Mouse (Mus musculus) cerebellum, postnatal 4 days (tissue): ENCODE measurements around the gene Myo10.

Experiments used
- DNase-seq, 2 experiments: peaks; one replicate each; pipeline ENCODE4 v3.0.0; 2022; ENCODE audit warnings: low spot score in 2 of 2, mixed read lengths in 1 of 2

Myo10 gene

GRCm38 (mm10) chr15:25762306-25762705, 140.0 kb downstream of the Myo10 start:
- peak in 1 of 2 experiments; percentile 69 for DNase-seq

DNA sequence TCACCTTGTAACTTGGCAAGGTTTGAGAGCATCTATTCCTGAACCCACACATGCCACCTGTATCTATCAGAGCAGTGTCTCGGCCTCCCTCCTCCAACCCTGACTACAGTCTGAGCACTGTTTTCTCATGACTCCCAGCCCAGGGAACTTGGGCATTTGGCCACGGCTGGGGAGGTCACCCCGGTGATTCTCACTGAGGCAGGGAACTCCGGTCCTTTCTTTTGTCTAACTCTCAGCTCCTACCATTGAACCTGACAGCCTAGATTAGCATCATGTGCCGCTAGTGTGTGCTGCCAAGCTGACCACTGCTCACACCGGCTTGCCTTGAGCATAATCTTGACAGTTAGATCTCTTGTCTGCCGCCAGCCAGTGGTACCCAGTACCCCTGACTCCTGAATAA, 140.8 kb downstream of the Myo10 start:
- no peak for DNase-seq

GRCm38 (mm10) chr15:25764653-25765352, 142.5 kb downstream of the Myo10 start:
- DNase-seq: no peak

- no peak for DNase-seq
Observed at GRCm38 (mm10) chr15:25767777-25768176, 145.5 kb downstream of the Myo10 start.

- DNase-seq: no peak
Observed at GRCm38 (mm10) chr15:25769524-25770255, 147.4 kb downstream of the Myo10 start.

DNA sequence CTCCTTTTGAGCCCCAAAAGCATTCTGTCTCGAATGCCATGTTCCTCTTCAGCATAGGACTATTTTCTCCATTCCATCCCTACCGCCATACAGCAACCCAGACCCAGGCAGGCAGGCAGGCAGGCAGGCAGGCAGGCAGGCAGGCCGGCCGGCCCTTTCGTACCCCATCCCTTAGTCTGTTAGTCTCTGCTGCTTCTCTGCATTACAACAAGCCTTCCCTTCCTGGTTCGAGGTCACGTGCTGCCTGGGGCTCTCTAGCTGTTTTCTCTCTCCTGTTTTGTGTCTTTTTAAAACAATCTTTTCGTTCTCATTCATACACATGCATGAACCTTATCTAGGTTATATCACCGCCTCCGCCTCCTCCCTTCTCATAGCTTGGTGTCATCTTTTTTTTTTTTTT, 149.5 kb downstream of the Myo10 start:
- DNase-seq: no peak

GRCm38 (mm10) chr15:25773711-25774513, 151.6 kb downstream of the Myo10 start:
- no peak for DNase-seq

GRCm38 (mm10) chr15:25778937-25779336, 156.6 kb downstream of the Myo10 start:
- DNase-seq: no peak

- DNase-seq: no peak
Observed at GRCm38 (mm10) chr15:25779522-25780191, 157.3 kb downstream of the Myo10 start.

- no peak for DNase-seq
Observed at GRCm38 (mm10) chr15:25781053-25781452, 158.7 kb downstream of the Myo10 start.

GRCm38 (mm10) chr15:25785456-25786390, 163.4 kb downstream of the Myo10 start:
- no peak for DNase-seq

DNA sequence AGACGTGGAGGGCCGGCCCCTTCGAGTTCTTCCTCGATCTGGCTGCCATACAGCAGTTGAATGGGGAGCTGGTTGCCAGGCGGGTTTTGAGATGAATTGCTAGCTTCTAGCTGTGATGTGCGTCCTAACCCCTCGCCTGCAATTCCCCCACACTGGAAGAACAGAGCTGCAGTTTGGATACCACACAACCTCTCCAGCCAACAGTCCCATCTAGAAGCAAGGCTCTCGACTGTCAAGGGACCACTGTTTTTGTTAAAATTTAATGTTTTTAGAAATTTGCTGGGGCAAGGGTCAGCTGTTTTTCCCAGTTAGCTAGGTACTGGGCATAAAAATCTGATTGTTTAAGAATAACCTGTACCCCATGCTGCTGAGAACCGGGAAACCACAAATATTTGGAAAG, 165.1 kb downstream of the Myo10 start:
- DNase-seq: no peak

DNA sequence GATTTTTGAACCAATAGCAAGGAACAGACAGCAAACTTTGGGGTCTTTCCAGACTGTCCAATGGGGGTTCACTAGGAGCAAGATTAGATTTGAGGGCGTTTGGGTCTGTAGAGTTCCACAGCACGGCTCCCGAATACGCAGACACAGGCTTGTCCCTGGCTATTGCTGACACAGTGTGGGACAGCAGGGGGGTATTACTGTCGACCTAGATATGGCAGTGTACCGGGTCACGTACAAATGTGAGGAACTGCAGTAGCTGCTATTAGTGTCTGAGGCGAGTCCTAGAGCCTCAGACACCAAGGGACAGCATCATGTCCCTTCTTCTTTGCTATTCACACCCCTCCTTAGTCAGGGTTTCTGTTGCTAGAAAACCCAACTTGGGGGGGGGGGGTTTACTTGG, 165.6 kb downstream of the Myo10 start:
- no peak for DNase-seq

DNA sequence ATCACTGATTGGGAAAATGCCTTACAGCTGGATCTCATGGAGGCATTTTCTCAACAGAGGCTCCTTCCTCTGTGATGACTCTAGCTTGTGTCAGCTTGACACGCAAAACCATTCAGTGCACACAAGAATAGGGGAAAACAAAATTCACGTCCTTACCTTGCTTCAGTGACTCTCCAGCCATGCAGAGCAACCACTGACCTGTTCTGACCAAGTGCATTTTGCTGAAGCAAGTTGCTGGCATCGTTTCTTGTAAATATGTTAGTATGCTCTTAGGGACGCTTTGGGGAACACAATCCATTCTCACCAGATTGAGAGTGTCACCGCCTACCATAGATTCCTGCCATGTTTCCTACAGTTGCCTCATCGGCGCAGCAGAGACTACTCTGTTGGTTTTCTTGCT, 166.2 kb downstream of the Myo10 start:
- DNase-seq: no peak

- DNase-seq: no peak
Observed at GRCm38 (mm10) chr15:25789241-25789640, 166.9 kb downstream of the Myo10 start.

- no peak for DNase-seq
Observed at GRCm38 (mm10) chr15:25791660-25792353, 169.5 kb downstream of the Myo10 start.

- DNase-seq: no peak
Observed at GRCm38 (mm10) chr15:25794123-25794522, 171.8 kb downstream of the Myo10 start.

DNA sequence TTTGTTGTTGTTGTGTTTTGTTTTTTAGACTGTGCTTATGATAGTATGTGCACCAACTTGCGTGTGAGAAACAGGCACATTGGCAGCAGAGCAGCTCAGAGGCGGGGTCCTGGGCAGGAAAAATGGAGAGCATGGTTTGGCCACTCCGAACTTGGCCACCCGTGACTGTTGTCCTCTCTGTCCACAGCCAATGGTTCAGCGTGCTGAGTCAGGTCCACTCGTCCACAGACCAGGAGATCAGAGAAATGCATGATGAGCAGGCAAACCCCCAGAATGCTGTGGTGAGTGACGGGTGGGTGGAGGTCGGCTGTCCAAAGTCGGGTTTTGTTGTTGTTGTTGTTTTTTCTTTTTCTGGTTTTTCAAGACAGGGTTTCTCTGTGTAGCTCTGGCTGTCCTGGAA, 173.2 kb downstream of the Myo10 start:
- DNase-seq: no peak

DNA sequence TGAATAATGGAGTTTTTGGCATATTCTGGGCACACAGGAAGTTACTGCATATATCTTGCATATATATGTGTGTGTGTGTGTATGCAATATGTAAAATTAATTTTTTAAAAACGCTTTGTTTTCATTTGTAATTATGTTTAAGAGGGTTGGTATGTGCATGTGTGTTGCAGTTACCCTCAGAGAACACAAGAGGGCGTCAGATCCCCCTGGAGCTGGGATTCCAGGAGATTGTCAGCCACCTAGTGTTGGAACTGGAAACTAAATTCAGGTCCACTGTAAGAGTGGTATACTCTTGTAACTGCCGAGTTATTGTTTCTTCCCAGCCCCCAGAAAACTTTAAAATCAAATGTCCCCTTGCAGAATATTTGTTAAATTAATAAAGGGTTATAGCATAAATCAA, 174.0 kb downstream of the Myo10 start:
- peak in 1 of 2 experiments; percentile 52 for DNase-seq

GRCm38 (mm10) chr15:25797179-25797578, 174.9 kb downstream of the Myo10 start:
- DNase-seq: no peak
